Mouse (Mus musculus) MEL (cell line): ENCODE data around the gene Tgfbi. TPM values are rescaled to one million over a fixed set of nuclear protein-coding genes. Genes with fewer than 3 reads are reported as not detected.

Experiments used
- DNase-seq: peaks from one replicate; pipeline ENCODE4 v3.0.0; 2011; ENCODE audit warnings: low read depth, low spot score
- H3K27ac ChIP-seq: 2 replicates; pipeline ENCODE4 v1.5.1; 2012; ENCODE audit warnings: low read depth, mild to moderate bottlenecking, control low read depth, low read length, moderate library complexity; ENCODE audit not compliant: control insufficient read depth
- H3K27me3 ChIP-seq, 2 experiments: fragments of 150-350 bp in 1 of 2; sonication (generic) in 1 of 2; 2 replicates each; pipeline ENCODE4 v1.6.1; 2012; ENCODE audit warnings: low read length in 2 of 2, mild to moderate bottlenecking in 2 of 2, improper control_type of control experiment in 1 of 2, moderate library complexity in 1 of 2; ENCODE audit not compliant: insufficient read depth in 2 of 2, control insufficient read depth in 1 of 2
- H3K36me3 ChIP-seq, 2 experiments: 2 replicates each; pipeline ENCODE4 v1.6.1; 2012 to 2014; ENCODE audit warnings: low read length in 2 of 2, improper control_type of control experiment in 1 of 2, inconsistent platforms in 1 of 2, mild to moderate bottlenecking in 1 of 2; ENCODE audit not compliant: insufficient read depth in 2 of 2, control insufficient read depth in 1 of 2
- H3K4me1 ChIP-seq, 2 experiments: fragments of 150-350 bp in 1 of 2; sonication (generic) in 1 of 2; 2 replicates each; pipeline ENCODE4 v1.6.1; 2012; ENCODE audit warnings: low read length in 2 of 2, improper control_type of control experiment in 1 of 2, mild to moderate bottlenecking in 1 of 2; ENCODE audit not compliant: insufficient read depth in 2 of 2, control insufficient read depth in 1 of 2
- H3K4me3 ChIP-seq, 2 experiments: fragments of 150-350 bp in 1 of 2; sonication (generic) in 1 of 2; 2 replicates each; pipeline ENCODE4 v1.5.1; 2012; ENCODE audit warnings: low read depth in 2 of 2, low read length in 2 of 2, mild to moderate bottlenecking in 2 of 2, moderate library complexity in 2 of 2, control low read depth in 1 of 2, improper control_type of control experiment in 1 of 2; ENCODE audit not compliant: control insufficient read depth in 1 of 2, insufficient read depth in 1 of 2
- H3K79me2 ChIP-seq: 2 replicates; pipeline ENCODE4 v1.6.1; 2012; ENCODE audit warnings: mild to moderate bottlenecking, low read length, moderate library complexity; ENCODE audit not compliant: control insufficient read depth, poor library complexity, insufficient read depth
- H3K9ac ChIP-seq: 2 replicates; pipeline ENCODE4 v1.6.1; 2012; ENCODE audit warnings: low read depth, mild to moderate bottlenecking, control low read depth, low read length, moderate library complexity; ENCODE audit not compliant: control insufficient read depth, poor library complexity, severe bottlenecking
- H3K9me3 ChIP-seq: fragments of 150-350 bp; sonication (generic); replicated peaks from 2 replicates; pipeline ENCODE4 v1.6.1; 2012; ENCODE audit warnings: mild to moderate bottlenecking, low read length, improper control_type of control experiment, moderate library complexity; ENCODE audit not compliant: insufficient read depth
- BHLHE40 ChIP-seq: IDR thresholded peaks from 2 replicates; pipeline ENCODE4 v1.6.1; 2012; ENCODE audit warnings: low read depth, mild to moderate bottlenecking, inconsistent platforms, low read length, improper control_type of control experiment, borderline replicate concordance
- CHD1 ChIP-seq: IDR thresholded peaks from 2 replicates; pipeline ENCODE4 v1.6.1; 2012; ENCODE audit warnings: low read depth, mild to moderate bottlenecking, inconsistent platforms, low read length, improper control_type of control experiment
- CHD2 ChIP-seq: IDR thresholded peaks from 2 replicates; pipeline ENCODE4 v1.6.1; 2011; ENCODE audit warnings: low read length, improper control_type of control experiment
- EP300 ChIP-seq, 2 experiments: IDR thresholded peaks; 2 replicates each; pipeline ENCODE4 v1.6.1; 2011; ENCODE audit warnings: improper control_type of control experiment in 2 of 2, low read length in 2 of 2, low read depth in 1 of 2, mild to moderate bottlenecking in 1 of 2
- GABPA ChIP-seq: IDR thresholded peaks from 2 replicates; pipeline ENCODE4 v1.6.1; 2012; ENCODE audit warnings: low read depth, mild to moderate bottlenecking, inconsistent platforms, low read length, improper control_type of control experiment, moderate library complexity
- GATA1 ChIP-seq: IDR thresholded peaks from 2 replicates; pipeline ENCODE4 v1.6.1; 2011; ENCODE audit warnings: low read depth, low read length, improper control_type of control experiment
- JUND ChIP-seq: IDR thresholded peaks from 2 replicates; pipeline ENCODE4 v1.6.1; 2011; ENCODE audit warnings: low read depth, mild to moderate bottlenecking, improper control_type of control experiment, low read length
- KAT2A ChIP-seq: conservative IDR thresholded peaks from 2 replicates; pipeline ENCODE4 v1.6.1; 2012; ENCODE audit warnings: low read depth, low read length, improper control_type of control experiment, inconsistent platforms
- MAFK ChIP-seq: IDR thresholded peaks from 2 replicates; pipeline ENCODE4 v1.6.1; 2011; ENCODE audit warnings: low read depth, mild to moderate bottlenecking, low read length, improper control_type of control experiment, borderline replicate concordance
- MAZ ChIP-seq: IDR thresholded peaks from 2 replicates; pipeline ENCODE4 v1.6.1; 2012; ENCODE audit warnings: low read depth, mild to moderate bottlenecking, inconsistent platforms, low read length, improper control_type of control experiment
- MYC ChIP-seq: IDR thresholded peaks from 2 replicates; pipeline ENCODE4 v1.6.1; 2011; ENCODE audit warnings: low read depth, mild to moderate bottlenecking, low read length, improper control_type of control experiment, moderate library complexity
- RCOR1 ChIP-seq: IDR thresholded peaks from 2 replicates; pipeline ENCODE4 v1.6.1; 2012; ENCODE audit warnings: low read depth, mild to moderate bottlenecking, inconsistent platforms, low read length, improper control_type of control experiment
- SIN3A ChIP-seq: IDR thresholded peaks from 2 replicates; pipeline ENCODE4 v1.6.1; 2012; ENCODE audit warnings: low read length, improper control_type of control experiment, inconsistent platforms
- TBP ChIP-seq: IDR thresholded peaks from 2 replicates; pipeline ENCODE4 v1.8.0; 2011; ENCODE audit warnings: low read depth, low read length, improper control_type of control experiment
- UBTF ChIP-seq: IDR thresholded peaks from 2 replicates; pipeline ENCODE4 v1.6.1; 2012; ENCODE audit warnings: low read depth, mild to moderate bottlenecking, inconsistent platforms, low read length, improper control_type of control experiment, moderate library complexity, borderline replicate concordance; ENCODE audit not compliant: insufficient read depth
- ZC3H11A ChIP-seq: IDR thresholded peaks from 2 replicates; pipeline ENCODE4 v1.6.1; 2012; ENCODE audit warnings: low read depth, mild to moderate bottlenecking, inconsistent platforms, low read length, improper control_type of control experiment
- ZKSCAN1 ChIP-seq: IDR thresholded peaks from 2 replicates; pipeline ENCODE4 v1.6.1; 2012; ENCODE audit warnings: low read depth, mild to moderate bottlenecking, inconsistent platforms, low read length, improper control_type of control experiment, moderate library complexity
- ZMIZ1 ChIP-seq: IDR thresholded peaks from 2 replicates; pipeline ENCODE4 v1.6.1; 2012; ENCODE audit warnings: low read depth, mild to moderate bottlenecking, inconsistent platforms, low read length, improper control_type of control experiment, moderate library complexity
- ZNF384 ChIP-seq: IDR thresholded peaks from 2 replicates; pipeline ENCODE4 v1.6.1; 2012; ENCODE audit warnings: low read depth, mild to moderate bottlenecking, inconsistent platforms, low read length, improper control_type of control experiment
- polyA plus RNA-seq, 2 experiments: library from polyadenylated mRNA; stranded (reverse) in 1 of 2; unstranded in 1 of 2; fragments of >175 nt in 1 of 2; fragments of >200 nt in 1 of 2; gene quantifications; 2 replicates each; pipeline versions ENCODE4 v1.2.1 to v1.2.4; 2012; ENCODE audit warnings: low replicate concordance in 2 of 2, low read depth in 1 of 2; ENCODE audit not compliant: insufficient read length in 2 of 2, insufficient read depth in 1 of 2, missing spikeins in 1 of 2
- total RNA-seq: library from RNA; depleted of rRNA; stranded (reverse); fragments of 300-350 nt; gene quantifications from 2 replicates; pipeline ENCODE4 v1.2.3, GENCODE M21; 2012; rRNA removed

Tgfbi gene
- total RNA-seq (not detected in 2 replicates), polyA plus RNA-seq (not detected)

DNA sequence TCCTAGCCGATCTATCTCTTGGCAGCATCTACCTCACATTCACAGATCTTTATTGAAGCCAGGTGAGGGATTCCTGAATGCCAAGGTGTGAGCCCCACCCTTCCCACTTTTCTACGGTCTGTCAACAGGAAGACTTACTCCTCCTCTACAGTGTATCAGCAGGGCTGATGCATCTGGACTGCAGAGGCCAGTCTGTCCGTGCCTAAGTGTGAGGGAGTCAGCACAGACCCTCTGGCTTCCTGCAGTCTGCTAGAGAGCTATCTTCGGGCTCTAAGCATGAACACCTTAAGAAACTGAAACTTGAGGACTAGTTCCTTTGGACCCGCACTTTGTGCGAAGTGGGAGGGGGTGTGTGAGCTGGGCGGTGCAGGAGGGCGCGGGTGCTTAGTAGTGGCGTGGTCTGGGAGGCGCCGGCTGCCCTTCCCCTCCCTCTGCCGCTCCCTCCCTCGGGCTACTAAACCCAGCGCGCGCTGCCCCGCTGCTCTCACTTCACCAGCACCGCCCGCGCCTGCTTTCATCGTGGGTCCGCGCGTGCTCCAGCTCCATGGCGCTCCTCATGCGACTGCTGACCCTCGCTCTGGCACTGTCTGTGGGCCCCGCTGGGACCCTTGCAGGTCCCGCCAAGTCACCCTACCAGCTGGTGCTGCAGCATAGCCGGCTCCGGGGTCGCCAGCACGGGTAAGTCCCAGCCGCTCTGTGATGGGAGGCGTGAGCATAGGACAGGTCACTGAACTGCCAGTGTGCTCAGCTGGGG is at the start of gene Tgfbi:
Tgfbi (plus strand) TSS at position 421 of the 754 bp plus-strand sequence.
- H3K9me3 ChIP-seq, result no peaks in the 10 kb centered on the region
- H3K36me3 ChIP-seq, result no peaks in the 10 kb centered on the region
- H3K4me3 ChIP-seq, result no peak within 1 kb of the TSS
- H3K4me1 ChIP-seq, result no peaks in the 10 kb centered on the region
- H3K27ac ChIP-seq, result no peak within 1 kb of the TSS
- TF ChIP-seq EP300 (IDR thresholded peaks at IDR 0.05; ENCODE audit: low read depth in 1 of 2, low read length in 2 of 2), result no peak
- TF ChIP-seq BHLHE40, result no peak
- no peak for TF ChIP-seq MAZ
- TF ChIP-seq TBP, result no peak
- TF ChIP-seq CHD1, result no peak
- TF ChIP-seq UBTF, result no peak
- no peak for TF ChIP-seq GABPA
- no peak for TF ChIP-seq GATA1
- no peak for TF ChIP-seq KAT2A
- H3K79me2 ChIP-seq, result no peaks in the 10 kb centered on the region
- no peak within 1 kb of the TSS for H3K9ac ChIP-seq
- no peaks in the 10 kb centered on the region for H3K27me3 ChIP-seq
- DNase-seq, result no peak

DNA sequence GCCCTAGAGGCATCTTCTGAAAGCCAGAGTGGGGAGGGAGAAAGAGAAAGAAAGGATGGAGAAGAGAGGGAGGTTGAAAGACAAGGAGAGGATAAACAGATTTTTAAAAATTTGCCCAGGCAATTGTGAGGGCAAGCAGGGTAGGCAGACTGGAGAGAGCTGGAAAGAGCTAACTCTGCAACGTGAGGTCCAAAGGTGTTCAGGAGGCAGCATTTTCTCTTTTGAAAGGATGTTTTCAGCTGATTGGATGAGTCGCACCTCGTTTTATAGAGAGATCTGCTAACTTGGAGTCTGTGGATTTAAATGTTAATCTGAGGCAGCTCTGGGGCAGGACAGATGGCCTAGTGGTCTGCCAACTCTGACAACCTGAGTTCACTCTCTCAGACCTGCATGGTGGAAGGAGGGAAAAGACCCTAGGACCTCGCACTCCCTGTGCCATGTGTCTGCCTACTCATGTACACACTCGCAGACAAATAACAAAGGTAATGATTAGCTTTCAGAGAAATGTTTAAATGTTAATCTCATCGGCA is 49.4 kb upstream of the Tgfbi start:
- no peaks in the 10 kb centered on the region for H3K36me3 ChIP-seq
- no peak overlapping the region for H3K27ac ChIP-seq
- H3K79me2 ChIP-seq, result no peaks in the 10 kb centered on the region
- H3K4me3 ChIP-seq, result no peak overlapping the region
- no peak overlapping the region for H3K9ac ChIP-seq
- no peak for TF ChIP-seq ZNF384
- TF ChIP-seq EP300 (IDR thresholded peaks at IDR 0.05; ENCODE audit: low read depth in 1 of 2, low read length in 2 of 2), result no peak
- TF ChIP-seq ZKSCAN1, result no peak
- TF ChIP-seq KAT2A, result no peak
- no peak for TF ChIP-seq ZC3H11A
- no peak for TF ChIP-seq MYC
- no peak for TF ChIP-seq RCOR1
- no peak for TF ChIP-seq SIN3A
- no peak for TF ChIP-seq CHD2
- no peak for TF ChIP-seq MAFK
- no peak for TF ChIP-seq JUND
- TF ChIP-seq ZMIZ1, result no peak
- H3K27me3 ChIP-seq, result no peaks in the 10 kb centered on the region
- no peaks in the 10 kb centered on the region for H3K9me3 ChIP-seq
- no peaks in the 10 kb centered on the region for H3K4me1 ChIP-seq
- no peak for DNase-seq
